In the genomic region with DNA sequence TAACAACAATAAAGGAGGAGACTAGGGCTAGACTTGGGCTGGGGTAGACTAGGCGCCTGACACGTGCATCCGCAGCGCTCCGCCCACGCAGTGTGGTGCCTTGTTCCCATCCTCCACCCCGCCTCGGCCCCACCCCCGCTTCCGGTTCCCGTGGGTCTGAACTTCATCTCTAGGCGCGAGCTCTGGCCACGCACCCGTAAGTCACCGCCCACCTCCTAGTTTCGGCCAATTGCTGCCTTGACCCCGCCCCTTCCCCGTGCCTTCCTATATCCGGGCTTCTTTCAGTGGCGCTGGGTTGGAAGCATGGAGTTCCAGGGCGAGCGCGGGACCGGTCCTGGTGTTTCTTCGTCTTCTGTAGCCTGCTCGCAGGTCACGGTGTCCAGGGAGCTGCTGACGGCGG, we compare ENCODE assay signal across 1 mouse cellular context.
TF ChIP-seq lines count a peak whose summit lies in the region.

Gene D10Wsu102e (plus strand): TSS at position 266 of the 400 bp plus-strand sequence.

TF ChIP-seq in CH12.LX, 34 proteins besides CTCF, POLR2A, EP300 and RAD21 (continued from another document):
- TF ChIP-seq POLR2AphosphoS2 (IDR thresholded peaks at IDR 0.05; ENCODE audit: low read depth, low read length) (peak; percentile 53; the same call in 1 of the 2 replicates), SIN3A (IDR thresholded peaks at IDR 0.05; ENCODE audit: low read length) (peak; percentile 73), CHD2 (IDR thresholded peaks at IDR 0.05; ENCODE audit: low read length) (peak; percentile 94), ZC3H11A (IDR thresholded peaks at IDR 0.05; ENCODE audit: low read depth, low read length) (no peak), MAZ (IDR thresholded peaks at IDR 0.05; ENCODE audit: low read depth, low read length) (no peak), ZKSCAN1 (IDR thresholded peaks at IDR 0.05; ENCODE audit: borderline replicate concordance, low read depth, low read length) (no peak), E2F4 (IDR thresholded peaks at IDR 0.05; ENCODE audit: insufficient replicate concordance, low read depth, low read length) (no peak), MEF2A (IDR thresholded peaks at IDR 0.05; ENCODE audit: borderline replicate concordance, low read depth, low read length) (no peak; the same call in 1 of the 2 replicates), USF1 (IDR thresholded peaks at IDR 0.05; ENCODE audit: low read depth, low read length) (peak; percentile 36; the same call in 1 of the 2 replicates), MAFK (IDR thresholded peaks at IDR 0.05; ENCODE audit: insufficient replicate concordance, low read length) (no peak), TCF12 (IDR thresholded peaks at IDR 0.05; ENCODE audit: low read depth, low read length) (peak; percentile 67; the same call in 1 of the 2 replicates), JUN (IDR thresholded peaks at IDR 0.05; ENCODE audit: insufficient read depth, low read depth, low read length) (no peak), IRF4 (IDR thresholded peaks at IDR 0.05; ENCODE audit: low read depth, low read length) (no peak; the same call in 1 of the 2 replicates), GABPA (IDR thresholded peaks at IDR 0.05; ENCODE audit: insufficient replicate concordance, low read depth, low read length) (no peak), NELFE (IDR thresholded peaks at IDR 0.05; ENCODE audit: low read depth, low read length) (peak; percentile 67)
